Mouse (Mus musculus): ENCODE measurements around the gene Xpnpep3. TPM values are rescaled to one million over a fixed set of nuclear protein-coding genes. Genes with fewer than 3 reads are reported as not detected.

Xpnpep3 gene
- polyA plus RNA-seq, 1 experiment from 2014 or later = 9.6 TPM

DNA sequence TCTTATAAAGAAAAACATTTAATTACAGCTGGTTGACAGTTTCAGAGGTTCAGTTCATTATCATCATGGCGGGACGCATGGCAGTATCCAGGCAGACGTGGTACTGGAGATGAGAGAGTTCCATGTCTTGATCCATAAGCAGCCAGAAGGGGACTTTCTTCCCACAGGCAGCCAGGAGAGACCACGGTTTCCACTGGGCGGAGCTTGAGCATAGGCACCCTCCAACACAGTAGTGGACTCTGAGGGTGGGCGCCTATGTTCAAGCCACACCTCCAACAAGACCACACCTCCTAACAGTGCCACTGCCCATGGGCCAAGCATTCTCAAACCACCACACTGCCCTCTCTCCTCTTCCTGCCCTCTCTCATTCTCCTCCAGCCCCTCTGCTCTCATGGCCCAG, 83.8 kb downstream of the Xpnpep3 start:
- no peaks in the 10 kb centered on the region for H3K4me1 ChIP-seq
- no peak for ATAC-seq (ENCODE audit: insufficient read depth, low FRiP score, low read depth)
- H3K4me3 ChIP-seq (replicated peaks) = no peak overlapping the region
- H3K9me3 ChIP-seq = no peaks in the 10 kb centered on the region
- no peaks in the 10 kb centered on the region for H3K36me3 ChIP-seq
- H3K4me2 ChIP-seq = no peak overlapping the region
- H3K27me3 ChIP-seq (replicated peaks) = no peaks in the 10 kb centered on the region
- H3K27ac ChIP-seq = no peak overlapping the region
- no peak overlapping the region for H3K9ac ChIP-seq
- 90% methylated on average over 6 of the region's 6 CpGs for WGBS

DNA sequence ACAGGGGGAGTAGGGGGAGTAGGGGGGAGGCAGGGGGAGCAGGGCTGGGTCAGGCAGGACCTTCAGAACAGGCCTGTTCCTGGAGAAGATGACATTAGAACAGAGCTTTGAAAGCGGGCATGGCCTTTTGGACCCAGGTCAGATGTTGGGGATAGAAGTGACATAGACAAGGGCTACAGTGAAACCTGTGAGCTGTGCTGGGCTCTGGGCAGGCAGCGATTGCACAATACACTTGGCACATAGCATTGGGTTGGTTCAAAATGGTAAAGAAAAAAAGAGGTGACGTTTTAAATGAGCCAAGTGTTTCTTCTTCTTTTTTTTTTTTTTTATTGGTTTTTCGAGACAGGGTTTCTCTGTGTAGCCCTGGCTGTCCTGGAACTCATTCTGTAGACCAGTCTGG, 85.5 kb downstream of the Xpnpep3 start:
- Histone ChIP-seq H3K4me3 (replicated peaks) (no peak overlapping the region), H3K4me1 (no peaks in the 10 kb centered on the region), H3K27me3 (replicated peaks) (no peaks in the 10 kb centered on the region), H3K9ac (no peak overlapping the region), H3K27ac (no peak overlapping the region), H3K36me3 (no peaks in the 10 kb centered on the region), H3K9me3 (no peaks in the 10 kb centered on the region), H3K4me2 (no peak overlapping the region)
- ATAC-seq (ENCODE audit: insufficient read depth, low FRiP score, low read depth) = no peak
- WGBS = 74% methylated on average over 4 of the region's 4 CpGs

DNA sequence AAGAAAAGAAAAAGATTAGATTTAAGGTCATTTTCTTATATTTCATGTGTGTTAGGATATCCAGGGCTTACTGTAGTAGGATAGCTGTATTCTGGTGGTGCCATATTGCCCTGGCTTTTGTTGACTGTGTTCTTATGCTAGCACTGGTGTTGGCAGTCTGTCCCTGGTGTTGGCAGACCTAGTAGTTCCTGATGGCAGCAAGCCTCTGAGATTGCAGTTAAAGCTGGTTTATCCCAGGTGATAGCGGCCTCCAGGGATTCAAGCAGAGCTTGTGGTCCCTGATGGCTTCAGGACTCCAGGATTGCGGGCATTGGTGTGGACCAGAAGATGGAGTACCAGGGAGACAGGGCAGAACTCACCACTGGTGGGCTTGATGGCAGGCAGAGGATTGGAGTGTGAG, 103.5 kb downstream of the Xpnpep3 start:
- H3K4me1 ChIP-seq = no peaks in the 10 kb centered on the region
- no peak overlapping the region for H3K9ac ChIP-seq
- WGBS = 88% methylated on average over 2 of the region's 2 CpGs
- H3K4me3 ChIP-seq (replicated peaks) = no peak overlapping the region
- no peak overlapping the region for H3K4me2 ChIP-seq
- H3K27me3 ChIP-seq (replicated peaks) = no peaks in the 10 kb centered on the region
- no peak for ATAC-seq (ENCODE audit: insufficient read depth, low FRiP score, low read depth)
- H3K36me3 ChIP-seq = no peaks in the 10 kb centered on the region
- no peaks in the 10 kb centered on the region for H3K9me3 ChIP-seq
- H3K27ac ChIP-seq = no peak overlapping the region

DNA sequence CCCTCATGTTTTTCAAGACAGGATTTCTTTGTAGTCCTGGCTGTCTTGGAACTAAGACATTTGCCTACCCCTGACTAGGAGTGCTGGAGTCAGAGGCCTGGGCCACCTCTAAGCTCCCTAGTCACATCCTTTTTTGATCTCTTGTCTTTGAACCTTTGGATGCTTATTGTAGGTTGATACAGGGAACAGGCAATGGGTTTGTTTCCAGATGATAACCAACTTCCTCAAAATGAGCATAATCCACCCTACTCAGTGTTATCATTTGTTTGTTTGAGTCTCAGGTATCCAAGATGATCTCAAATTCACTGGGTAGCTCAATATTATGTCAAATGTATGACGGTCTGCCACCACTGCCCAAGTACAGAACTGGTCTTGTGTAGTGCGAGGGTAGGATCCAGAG, 104.1 kb downstream of the Xpnpep3 start:
- 88% methylated on average over 2 of the region's 2 CpGs for WGBS
- Histone ChIP-seq H3K36me3 (no peaks in the 10 kb centered on the region), H3K27me3 (replicated peaks) (no peaks in the 10 kb centered on the region), H3K9me3 (no peaks in the 10 kb centered on the region), H3K4me3 (replicated peaks) (no peak overlapping the region), H3K27ac (no peak overlapping the region), H3K9ac (no peak overlapping the region), H3K4me2 (no peak overlapping the region), H3K4me1 (no peaks in the 10 kb centered on the region)
- no peak for ATAC-seq (ENCODE audit: insufficient read depth, low FRiP score, low read depth)

Other genes with a start within 250 kb of the Xpnpep3 start
- gene Mrtfa, start 209.4 kb upstream of the Xpnpep3 start, polyA plus RNA-seq (2015; fragmentation: Nextera tagmentation; extraction: Ambion mirVana) = 23.9 and 28.2 TPM in 2 replicates
- 0.98 and 1.3 TPM in 2 replicates for gene Mchr1, start 164.6 kb upstream of the Xpnpep3 start, polyA plus RNA-seq (2015; fragmentation: Nextera tagmentation; extraction: Ambion mirVana)
- 92.8 and 95.6 TPM in 2 replicates for gene Slc25a17, start 39.3 kb upstream of the Xpnpep3 start, polyA plus RNA-seq (2015; fragmentation: Nextera tagmentation; extraction: Ambion mirVana)
- 146 and 152 TPM in 2 replicates for gene St13, start 61 bp upstream of the Xpnpep3 start, polyA plus RNA-seq (2015; fragmentation: Nextera tagmentation; extraction: Ambion mirVana)
- gene Dnajb7, start 8.2 kb downstream of the Xpnpep3 start, polyA plus RNA-seq (2015; fragmentation: Nextera tagmentation; extraction: Ambion mirVana) = 1.8 and 2.1 TPM in 2 replicates
- 451 and 486 TPM in 2 replicates for gene Rbx1, start 66.2 kb downstream of the Xpnpep3 start, polyA plus RNA-seq (2015; fragmentation: Nextera tagmentation; extraction: Ambion mirVana)
- gene Ep300, start 185.2 kb downstream of the Xpnpep3 start, polyA plus RNA-seq (2015; fragmentation: Nextera tagmentation; extraction: Ambion mirVana) = 13.1 and 20.6 TPM in 2 replicates